8 mouse cellular contexts compared by ENCODE assay signal in genomic region chr11:81096011-81096410, GRCm38 (mm10).
A peak's percentile ranks its signal among the peaks of the same experiment; 100 is the strongest.
DNase-seq lines count a peak whose midpoint lies in the region.

No protein-coding gene starts in this region.

- DNase-seq in layer of hippocampus, adult 11-12 months (ENCODE audit: low spot score): peak; percentile 44
- no peak for DNase-seq in layer of hippocampus, postnatal 14 days (ENCODE audit: low spot score in 2 of 2)
- peak; percentile 92 for DNase-seq in brain, adult 2 months (ENCODE audit: low read depth, low spot score)
- DNase-seq in kidney, postnatal 14 days: peak; percentile 15
- peak; percentile 61 for DNase-seq in right cerebral cortex, postnatal 14 days
- DNase-seq in embryo, embryonic 10.5 days (ENCODE audit: low spot score): no peak
- DNase-seq in thymus, postnatal 4 days: no peak
- DNase-seq in T-cell, adult 2 months (ENCODE audit: low spot score): no peak

Comparison
In these comparisons a context has a peak if more than half of its experiments do, and no peak if none do; other contexts are left out.
1. DNase-seq: peak in layer of hippocampus, adult 11-12 months (single experiment), brain, adult 2 months (single experiment), kidney, postnatal 14 days (single experiment) and right cerebral cortex, postnatal 14 days (single experiment); none in layer of hippocampus, postnatal 14 days (0 of 2), embryo, embryonic 10.5 days (single experiment), thymus, postnatal 4 days (single experiment) and T-cell, adult 2 months (single experiment).